Mouse (Mus musculus) embryonic facial prominence, embryonic 14.5 days (tissue): ENCODE measurements around the gene Rtkn. TPM values are rescaled to one million over a fixed set of nuclear protein-coding genes. Genes with fewer than 3 reads are reported as not detected.

Source experiments
- ATAC-seq: fragments of 200-750 bp; cut with Nextera tagmentation; 2 replicates; pipeline ENCODE4 v1.8.0; 2017; ENCODE audit warnings: low read depth, moderate number of reproducible peaks, moderate TSS enrichment
- DNase-seq: peaks from one replicate; pipeline ENCODE4 v3.0.0-alpha.2; 2015; ENCODE audit warnings: low spot score
- H3K27ac ChIP-seq: fragments of 300-500 bp; sonication (generic); replicated peaks from 2 replicates; pipeline ENCODE4 v1.5.1; 2014; ENCODE audit warnings: low read depth, mild to moderate bottlenecking, low read length, moderate library complexity
- H3K27me3 ChIP-seq: fragments of 300-500 bp; sonication (generic); replicated peaks from 2 replicates; pipeline ENCODE4 v1.6.1; 2014; ENCODE audit warnings: low read length; ENCODE audit not compliant: control insufficient read depth, insufficient read depth
- H3K36me3 ChIP-seq: fragments of 300-500 bp; sonication (generic); 2 replicates; pipeline ENCODE4 v1.6.1; 2014; ENCODE audit warnings: low read length, mixed read lengths; ENCODE audit not compliant: control insufficient read depth, insufficient read depth
- H3K4me1 ChIP-seq: fragments of 300-500 bp; sonication (generic); 2 replicates; pipeline ENCODE4 v1.6.1; 2014; ENCODE audit warnings: antibody characterized with exemption, low read length; ENCODE audit not compliant: control insufficient read depth, insufficient read depth
- H3K4me2 ChIP-seq: fragments of 300-500 bp; sonication (generic); 2 replicates; pipeline ENCODE4 v1.6.1; 2014; ENCODE audit warnings: low read depth, mild to moderate bottlenecking, low read length, moderate library complexity, mixed read lengths
- H3K4me3 ChIP-seq: fragments of 300-500 bp; sonication (generic); 2 replicates; pipeline ENCODE4 v1.5.1; 2014; ENCODE audit warnings: low read depth, mild to moderate bottlenecking, low read length
- H3K9ac ChIP-seq: fragments of 300-500 bp; sonication (generic); 2 replicates; pipeline ENCODE4 v1.6.1; 2014; ENCODE audit warnings: low read depth, mild to moderate bottlenecking, low read length, moderate library complexity, mixed read lengths
- H3K9me3 ChIP-seq: fragments of 300-500 bp; sonication (generic); 2 replicates; pipeline ENCODE4 v1.6.1; 2016; ENCODE audit warnings: low read length; ENCODE audit not compliant: control insufficient read depth
- WGBS: fragments of 180-500 bp; shearing (Covaris S2); extraction: QIAGEN DNeasy Blood & Tissue Kit; methylation state at CpG from one replicate; pipeline ENCODE4 v1.1.7; 2014; 5-methylcytosine and 5-hydroxymethylcytosine counted together
- microRNA counts: library from miRNA; unstranded; fragments of <30 nt; microRNA quantifications from one replicate; lab custom pipeline; 2017
- microRNA-seq: library from miRNA; unstranded; fragments of <30 nt; microRNA quantifications from one replicate; pipeline ENCODE4, GENCODE M21; 2016; ENCODE audit warnings: borderline number of aligned reads
- polyA plus RNA-seq: library from polyadenylated mRNA; unstranded; fragments of >200 nt; fragmentation: Nextera tagmentation; extraction: Ambion mirVana; gene quantifications from 2 replicates; pipeline ENCODE4 v1.2.1, GENCODE M21; 2014

Gene Rtkn
- polyA plus RNA-seq, 1 experiment from 2014 or later: 25.8 TPM

DNA sequence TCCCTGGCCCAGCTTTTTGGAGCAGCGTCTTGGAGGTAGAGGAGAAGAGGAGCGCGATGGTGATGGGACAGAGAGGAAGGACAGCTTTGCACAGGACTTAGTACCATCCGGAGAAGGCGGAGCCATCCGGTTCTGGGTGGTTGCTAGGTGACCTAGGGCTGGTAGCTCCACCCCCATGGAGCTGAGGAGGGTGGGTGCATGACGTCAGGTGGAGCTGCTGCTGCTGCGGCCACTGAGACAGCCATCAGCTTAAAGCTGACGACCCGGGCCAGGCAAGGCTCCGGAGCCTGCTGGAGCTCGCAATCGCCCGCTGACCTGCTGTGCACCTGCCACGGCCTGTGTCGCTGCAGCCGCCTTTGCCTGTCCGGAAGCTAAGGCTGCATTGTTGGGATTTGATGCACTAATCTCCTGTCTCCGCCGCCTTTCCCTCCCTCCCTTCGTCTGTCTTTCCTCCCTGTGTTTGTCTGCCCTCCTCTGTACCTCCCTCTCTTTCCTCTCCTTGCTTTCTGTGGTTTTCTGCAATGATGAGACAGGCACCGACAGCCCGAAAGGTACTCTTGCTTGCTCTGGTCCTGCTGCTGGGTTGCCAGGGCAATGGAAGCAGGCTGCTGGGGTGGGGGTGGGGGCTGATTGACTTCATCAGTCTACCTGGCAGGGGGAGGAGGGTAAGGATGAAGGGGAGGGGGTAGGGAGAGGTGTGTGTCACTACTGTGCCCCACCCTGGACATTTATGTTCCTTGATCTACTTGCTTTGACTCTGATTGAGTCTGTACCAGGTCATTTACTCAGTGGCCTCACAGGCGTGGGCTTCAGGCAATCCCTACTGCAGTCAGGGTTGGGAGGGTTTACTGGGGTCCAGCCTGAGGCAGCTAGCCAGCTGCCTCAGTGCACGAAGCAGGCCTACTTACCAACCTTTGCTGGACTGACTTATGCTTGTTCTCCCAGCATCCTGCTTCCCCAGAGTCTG is 50.9 kb downstream of the Rtkn start:
- Histone ChIP-seq H3K9me3 (no peaks in the 10 kb centered on the region), H3K9ac (peak overlapping the region; percentile 48), H3K4me1 (peaks cover 19% of the 10 kb centered on the region), H3K27ac (peak overlapping the region; percentile 77), H3K4me2 (peak overlapping the region; percentile 50), H3K4me3 (peak overlapping the region; percentile 30), H3K27me3 (no peaks in the 10 kb centered on the region), H3K36me3 (peaks cover 55% of the 10 kb centered on the region)
- 10% methylated on average over 19 of the region's 25 CpGs for WGBS
- DNase-seq (peak; percentile 88), ATAC-seq (peak; percentile 85)

DNA sequence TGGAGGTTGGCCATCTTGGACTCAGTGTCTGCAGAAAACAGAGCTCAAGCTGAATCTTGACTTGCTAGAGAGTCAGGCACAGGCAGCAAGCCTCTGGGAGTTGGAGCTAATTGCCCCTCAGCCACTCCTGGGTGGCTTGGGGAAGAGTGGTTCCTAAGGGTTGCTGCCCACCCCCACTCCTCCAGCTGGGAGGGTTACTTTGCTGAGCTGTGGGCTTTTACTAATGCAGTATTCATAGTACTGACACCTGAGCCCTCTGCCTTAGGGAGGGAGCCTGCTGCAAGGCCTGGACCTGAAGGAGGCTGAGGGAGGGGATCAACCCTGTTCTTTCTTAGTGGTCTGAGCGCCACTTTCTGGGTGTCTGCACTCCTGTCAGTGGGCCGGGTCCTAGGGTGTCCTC is 51.7 kb downstream of the Rtkn start:
- 57% methylated on average over 2 of the region's 2 CpGs for WGBS
- Histone ChIP-seq H3K4me1 (peaks cover 19% of the 10 kb centered on the region), H3K4me3 (0 out of 2 replicates have a peak overlapping the region, but pooled peaks have one; percentile 30), H3K4me2 (peak overlapping the region; percentile 50; the same call in 1 of the 2 replicates), H3K27ac (peak overlapping the region; percentile 77), H3K9me3 (no peaks in the 10 kb centered on the region), H3K27me3 (no peaks in the 10 kb centered on the region), H3K9ac (peak overlapping the region; percentile 48; the same call in 1 of the 2 replicates), H3K36me3 (peaks cover 63% of the 10 kb centered on the region)
- ATAC-seq: peak; percentile 68
- DNase-seq: peak; percentile 50

DNA sequence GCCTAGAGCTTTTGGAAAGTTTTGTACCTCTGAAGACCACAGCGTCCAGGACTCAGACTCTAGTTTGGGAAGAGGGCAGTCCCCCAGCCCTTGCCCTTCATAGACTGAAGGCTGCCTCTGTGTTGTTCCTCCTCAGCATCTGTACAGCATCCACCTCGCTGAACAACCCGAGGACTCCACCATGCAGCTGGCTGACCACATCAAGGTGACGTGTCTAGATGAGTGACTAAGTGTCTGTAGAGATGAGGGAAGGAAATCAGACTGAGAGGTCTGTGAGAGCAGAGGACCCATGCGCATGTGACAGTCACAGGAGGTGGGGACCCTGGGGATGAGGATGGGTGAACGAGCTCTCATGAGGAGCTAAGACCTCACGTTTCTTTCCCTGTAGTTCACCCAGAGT is 58.3 kb downstream of the Rtkn start:
- H3K9ac ChIP-seq: no peak overlapping the region
- H3K36me3 ChIP-seq: peaks cover 99% of the 10 kb centered on the region
- no peak for ATAC-seq
- no peak for DNase-seq
- no peak overlapping the region for H3K27ac ChIP-seq
- H3K4me3 ChIP-seq: no peak overlapping the region
- no peak overlapping the region for H3K4me2 ChIP-seq
- WGBS: 86% methylated on average over 7 of the region's 7 CpGs
- no peaks in the 10 kb centered on the region for H3K9me3 ChIP-seq
- no peaks in the 10 kb centered on the region for H3K4me1 ChIP-seq
- no peaks in the 10 kb centered on the region for H3K27me3 ChIP-seq

DNA sequence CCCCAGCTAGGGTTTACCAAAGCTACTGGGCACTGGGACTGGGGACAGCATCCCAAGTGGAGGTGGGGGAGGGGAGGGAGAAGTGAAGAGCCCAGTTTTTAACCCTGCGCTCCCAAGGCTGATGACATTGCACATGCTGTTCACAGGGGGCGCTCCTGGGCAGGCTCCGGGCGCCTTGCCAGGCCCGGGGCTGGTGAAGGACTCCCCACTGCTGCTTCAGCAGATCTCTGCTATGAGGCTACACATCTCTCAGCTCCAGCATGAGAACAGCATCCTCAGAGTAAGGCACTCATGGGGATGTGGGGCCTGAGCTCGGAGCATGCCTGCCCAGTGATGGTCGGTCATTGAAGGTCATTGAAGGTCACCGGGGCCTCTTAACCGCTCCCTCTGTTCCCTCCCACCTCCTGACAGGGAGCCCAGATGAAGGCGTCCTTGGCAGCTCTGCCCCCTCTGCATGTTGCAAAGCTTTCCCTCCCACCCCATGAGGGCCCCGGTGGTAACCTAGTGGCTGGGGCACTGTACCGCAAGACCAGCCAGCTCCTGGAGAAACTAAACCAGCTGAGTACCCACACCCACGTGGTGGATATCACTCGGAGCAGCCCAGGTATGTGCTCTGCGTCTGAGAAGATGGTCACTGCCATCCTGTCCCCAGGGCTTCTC is 62.2 kb downstream of the Rtkn start:
- Histone ChIP-seq H3K27me3 (no peaks in the 10 kb centered on the region), H3K4me3 (no peak overlapping the region), H3K9me3 (no peaks in the 10 kb centered on the region), H3K4me2 (no peak overlapping the region), H3K4me1 (no peaks in the 10 kb centered on the region), H3K27ac (no peak overlapping the region), H3K9ac (no peak overlapping the region), H3K36me3 (peaks cover 83% of the 10 kb centered on the region)
- peak; percentile 17; the same call in 1 of the 2 replicates for ATAC-seq
- DNase-seq: no peak
- WGBS: 41% methylated on average over 13 of the region's 15 CpGs

MicroRNA genes within 50 kb of the gene (microRNA counts, 519-probe panel; counts per million panel counts)
- 1,561 counts per million, percentile 7 among the panel's probes with 10 or more counts for microRNA mmu-miR-3470a+mmu-miR-3470b (lab: Ali Mortazavi, UCI)

Small RNAs within 50 kb of the gene (microRNA-seq; reads per million reads assigned to microRNA genes)
- not detected for gene Mir3470a

Other genes starting within 250 kb of the Rtkn start
- 2.1 and 3.5 TPM in 2 replicates for gene Sema4f, start 195.7 kb upstream of the Rtkn start, polyA plus RNA-seq
- 0.28 and 0.65 TPM in 2 replicates for gene M1ap, start 188.6 kb upstream of the Rtkn start, polyA plus RNA-seq
- gene Dok1, start 102.0 kb upstream of the Rtkn start, polyA plus RNA-seq: 6.7 and 8.7 TPM in 2 replicates
- 19.7 and 21.4 TPM in 2 replicates for gene Loxl3, start 101.3 kb upstream of the Rtkn start, polyA plus RNA-seq
- 118 and 121 TPM in 2 replicates for gene Aup1, start 80.9 kb upstream of the Rtkn start, polyA plus RNA-seq
- 43.0 and 46.3 TPM in 2 replicates for gene Htra2, start 80.2 kb upstream of the Rtkn start, polyA plus RNA-seq
- gene Dqx1, start 77.6 kb upstream of the Rtkn start, polyA plus RNA-seq: 0.65 and 0.67 TPM in 2 replicates
- gene Tlx2, start 65.2 kb upstream of the Rtkn start, polyA plus RNA-seq: 2.9 and 3.4 TPM in 2 replicates
- gene Pcgf1, start 57.6 kb upstream of the Rtkn start, polyA plus RNA-seq: 22.6 and 25.8 TPM in 2 replicates
- 0.71 and 0.87 TPM in 2 replicates for gene Lbx2, start 49.1 kb upstream of the Rtkn start, polyA plus RNA-seq
- gene Ccdc142, start 33.9 kb upstream of the Rtkn start, polyA plus RNA-seq: 1.3 and 3.4 TPM in 2 replicates
- 2.1 TPM in 2 replicates for gene Gm42688, start 33.8 kb upstream of the Rtkn start, polyA plus RNA-seq
- gene Mrpl53, start 26.4 kb upstream of the Rtkn start, polyA plus RNA-seq: 136 and 145 TPM in 2 replicates
- gene Mogs, start 20.0 kb upstream of the Rtkn start, polyA plus RNA-seq: 48.7 and 49.3 TPM in 2 replicates
- 61.8 and 82.1 TPM in 2 replicates for gene Wbp1, start 13.9 kb upstream of the Rtkn start, polyA plus RNA-seq
- gene Ino80b, start 10.0 kb upstream of the Rtkn start, polyA plus RNA-seq: 13.6 and 14.1 TPM in 2 replicates
- gene Wdr54, start 20.9 kb downstream of the Rtkn start, polyA plus RNA-seq: 5.8 and 7.0 TPM in 2 replicates
- 3.1 and 6.3 TPM in 2 replicates for gene 1700003E16Rik, start 20.9 kb downstream of the Rtkn start, polyA plus RNA-seq
- 84.5 and 101 TPM in 2 replicates for gene Dctn1, start 30.5 kb downstream of the Rtkn start, polyA plus RNA-seq
- gene Slc4a5, start 84.4 kb downstream of the Rtkn start, polyA plus RNA-seq: 0.47 and 0.57 TPM in 2 replicates
- gene Mthfd2, start 190.4 kb downstream of the Rtkn start, polyA plus RNA-seq: 34.6 and 40.8 TPM in 2 replicates
- 80.3 and 80.7 TPM in 2 replicates for gene Mob1a, start 190.6 kb downstream of the Rtkn start, polyA plus RNA-seq
- gene Bola3, start 213.7 kb downstream of the Rtkn start, polyA plus RNA-seq: 135 and 154 TPM in 2 replicates